Mouse (Mus musculus): ENCODE measurements around the gene Iscu.
"Not testable (repeated sequence)": the region's sequence is repeated elsewhere in the genome, so short reads cannot be mapped to it uniquely, and the experiment has no call there.

Iscu gene

GRCm38 (mm10) chr5:113810111-113810510 lies 37.6 kb downstream of the Iscu start:
- no peak for DNase-seq (ENCODE audit: low read depth, low spot score)
- H3K27me3 ChIP-seq (ENCODE audit: control insufficient read depth, insufficient read depth, low read length, poor library complexity, severe bottlenecking), result no peaks in the 10 kb centered on the region
- H3K36me3 ChIP-seq (ENCODE audit: control insufficient read depth, insufficient read depth, low read length, poor library complexity, severe bottlenecking), result no peaks in the 10 kb centered on the region

- not testable (repeated sequence) for H3K27me3 ChIP-seq (ENCODE audit: control insufficient read depth, insufficient read depth, low read length, poor library complexity, severe bottlenecking); H3K36me3 ChIP-seq (ENCODE audit: control insufficient read depth, insufficient read depth, low read length, poor library complexity, severe bottlenecking)
- peak; percentile 60 for DNase-seq (ENCODE audit: low read depth, low spot score)
Observed at GRCm38 (mm10) chr5:113811824-113812420, 39.4 kb downstream of the Iscu start.

GRCm38 (mm10) chr5:113812638-113813037 lies 40.1 kb downstream of the Iscu start:
- H3K36me3 ChIP-seq (ENCODE audit: control insufficient read depth, insufficient read depth, low read length, poor library complexity, severe bottlenecking), result no peaks in the 10 kb centered on the region
- no peaks in the 10 kb centered on the region for H3K27me3 ChIP-seq (ENCODE audit: control insufficient read depth, insufficient read depth, low read length, poor library complexity, severe bottlenecking)
- peak; percentile 53 for DNase-seq (ENCODE audit: low read depth, low spot score)

GRCm38 (mm10) chr5:113813608-113814007 lies 41.1 kb downstream of the Iscu start:
- no peaks in the 10 kb centered on the region for H3K36me3 ChIP-seq (ENCODE audit: control insufficient read depth, insufficient read depth, low read length, poor library complexity, severe bottlenecking)
- peak; percentile 76 for DNase-seq (ENCODE audit: low read depth, low spot score)
- H3K27me3 ChIP-seq (ENCODE audit: control insufficient read depth, insufficient read depth, low read length, poor library complexity, severe bottlenecking), result no peaks in the 10 kb centered on the region

DNA sequence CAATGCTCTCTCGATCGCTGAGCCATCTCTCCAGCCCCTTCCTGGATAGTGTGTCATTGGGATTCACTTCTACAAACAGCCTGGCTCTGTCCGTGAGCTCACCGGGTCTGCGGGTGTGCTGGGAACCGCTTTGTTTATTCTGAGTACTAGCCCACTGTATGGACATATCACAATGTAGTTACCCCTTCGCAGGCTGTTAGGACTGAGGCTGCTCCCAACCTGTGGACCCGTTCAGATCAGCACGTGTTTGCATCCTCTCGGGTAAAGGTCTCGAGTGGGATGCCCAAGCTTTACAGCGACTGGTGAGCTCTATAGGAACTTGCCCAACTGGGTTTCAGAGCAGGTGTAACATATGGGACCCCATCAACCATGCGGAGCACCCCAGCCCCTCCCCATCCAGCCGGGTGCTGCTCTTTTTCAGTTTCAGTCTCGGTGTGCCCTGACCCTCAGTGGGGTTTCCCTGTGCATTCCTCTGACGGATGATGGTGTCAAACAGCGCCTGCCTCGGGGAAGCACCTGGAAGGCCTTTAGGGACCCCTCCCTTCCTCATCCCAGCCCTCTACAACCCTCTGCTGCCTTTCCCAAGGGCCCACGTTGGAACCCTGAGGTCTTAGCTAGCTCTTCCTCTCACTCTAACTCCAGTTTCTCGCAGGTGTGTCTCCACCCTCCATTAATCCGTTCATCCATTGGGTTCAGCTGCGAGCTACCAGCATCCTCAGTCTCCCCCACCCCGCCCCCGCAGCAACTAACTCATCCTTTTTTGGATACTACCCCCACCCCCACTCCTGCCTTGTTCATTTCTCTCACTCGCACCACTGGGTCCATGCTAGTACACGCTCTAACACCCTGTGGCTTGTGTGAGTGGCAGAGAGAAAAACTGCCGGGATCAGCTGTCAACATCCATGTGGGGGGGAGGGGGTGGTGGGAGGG lies 41.8 kb downstream of the Iscu start:
- DNase-seq (ENCODE audit: low read depth, low spot score), result peak; percentile 77
- Histone ChIP-seq H3K36me3 (ENCODE audit: control insufficient read depth, insufficient read depth, low read length, poor library complexity, severe bottlenecking) (no peaks in the 10 kb centered on the region), H3K27me3 (ENCODE audit: control insufficient read depth, insufficient read depth, low read length, poor library complexity, severe bottlenecking) (no peaks in the 10 kb centered on the region)

DNA sequence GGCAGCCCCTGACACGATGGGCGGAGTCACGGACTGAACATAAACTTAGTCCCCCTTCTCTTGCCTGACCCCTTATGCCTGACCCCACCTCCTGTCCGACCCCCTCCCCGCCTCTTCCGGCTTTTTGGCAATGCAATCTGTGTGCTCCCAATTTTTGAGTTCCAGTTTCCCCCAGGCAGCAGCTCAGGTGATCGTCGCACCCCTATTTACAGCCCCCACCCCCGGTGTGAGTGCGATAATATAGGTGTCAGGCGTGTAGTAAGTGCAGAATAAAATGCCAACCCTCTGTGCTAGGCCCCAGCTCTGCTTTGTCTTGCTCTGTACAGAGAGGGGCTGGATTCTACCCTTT lies 42.5 kb downstream of the Iscu start:
- no peak for DNase-seq (ENCODE audit: low read depth, low spot score)

DNA sequence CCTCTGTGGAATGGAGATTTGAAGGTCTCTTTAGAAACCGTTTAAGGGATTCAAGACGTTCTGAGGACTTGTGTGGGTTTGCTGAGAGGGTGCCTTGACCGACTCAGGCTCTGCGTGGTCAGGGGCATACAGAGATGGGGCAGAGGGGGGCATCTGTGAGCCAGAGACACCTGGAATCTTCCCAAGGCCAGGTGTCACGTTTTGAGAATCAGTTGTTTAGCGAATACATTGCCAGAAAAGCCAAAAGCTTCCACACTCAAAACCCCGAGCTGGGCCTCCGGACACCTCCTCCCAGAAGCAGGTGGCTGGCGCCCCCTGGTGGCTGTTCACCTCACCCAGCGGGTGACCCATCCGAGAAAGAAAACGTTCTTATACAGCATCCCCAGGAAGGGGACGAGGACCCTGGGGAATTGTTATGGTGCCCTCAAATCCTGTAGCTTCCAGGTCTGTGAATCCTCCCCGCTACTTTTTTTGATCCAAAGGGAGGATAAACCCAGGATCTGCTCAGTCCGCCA lies 43.1 kb downstream of the Iscu start:
- Histone ChIP-seq H3K27me3 (ENCODE audit: control insufficient read depth, insufficient read depth, low read length, poor library complexity, severe bottlenecking) (no peaks in the 10 kb centered on the region), H3K36me3 (ENCODE audit: control insufficient read depth, insufficient read depth, low read length, poor library complexity, severe bottlenecking) (no peaks in the 10 kb centered on the region)
- DNase-seq (ENCODE audit: low read depth, low spot score), result peak; percentile 88

More for the DNA sequence above, 42.5 kb downstream of the Iscu start:
- Histone ChIP-seq H3K36me3 (ENCODE audit: control insufficient read depth, insufficient read depth, low read length, poor library complexity, severe bottlenecking) (no peaks in the 10 kb centered on the region), H3K27me3 (ENCODE audit: control insufficient read depth, insufficient read depth, low read length, poor library complexity, severe bottlenecking) (no peaks in the 10 kb centered on the region)

GRCm38 (mm10) chr5:113818572-113818971 lies 46.0 kb downstream of the Iscu start:
- Histone ChIP-seq H3K36me3 (ENCODE audit: control insufficient read depth, insufficient read depth, low read length, poor library complexity, severe bottlenecking) (no peaks in the 10 kb centered on the region), H3K27me3 (ENCODE audit: control insufficient read depth, insufficient read depth, low read length, poor library complexity, severe bottlenecking) (no peaks in the 10 kb centered on the region)
- no peak for DNase-seq (ENCODE audit: low read depth, low spot score)

- H3K27me3 ChIP-seq (ENCODE audit: control insufficient read depth, insufficient read depth, low read length, poor library complexity, severe bottlenecking), result no peaks in the 10 kb centered on the region
- DNase-seq (ENCODE audit: low read depth, low spot score), result no peak
- no peaks in the 10 kb centered on the region for H3K36me3 ChIP-seq (ENCODE audit: control insufficient read depth, insufficient read depth, low read length, poor library complexity, severe bottlenecking)
Observed at GRCm38 (mm10) chr5:113824228-113824627, 51.7 kb downstream of the Iscu start.

- no peaks in the 10 kb centered on the region for H3K36me3 ChIP-seq (ENCODE audit: control insufficient read depth, insufficient read depth, low read length, poor library complexity, severe bottlenecking)
Observed at GRCm38 (mm10) chr5:113825558-113825957, 53.0 kb downstream of the Iscu start.

GRCm38 (mm10) chr5:113826619-113827018 lies 54.1 kb downstream of the Iscu start:
- no peak for DNase-seq (ENCODE audit: low read depth, low spot score)
- no peaks in the 10 kb centered on the region for H3K36me3 ChIP-seq (ENCODE audit: control insufficient read depth, insufficient read depth, low read length, poor library complexity, severe bottlenecking)
- no peaks in the 10 kb centered on the region for H3K27me3 ChIP-seq (ENCODE audit: control insufficient read depth, insufficient read depth, low read length, poor library complexity, severe bottlenecking)

More at GRCm38 (mm10) chr5:113825558-113825957, 53.0 kb downstream of the Iscu start:
- no peak for DNase-seq (ENCODE audit: low read depth, low spot score)
- H3K27me3 ChIP-seq (ENCODE audit: control insufficient read depth, insufficient read depth, low read length, poor library complexity, severe bottlenecking), result no peaks in the 10 kb centered on the region
